Mouse (Mus musculus) gastrocnemius, postnatal 14 days (tissue): ENCODE data around the gene Nlrp3. TPM values are rescaled to one million over a fixed set of nuclear protein-coding genes. Genes with fewer than 3 reads are reported as not detected.
A peak's percentile ranks its signal among the peaks of the same experiment; 100 is the strongest.

ENCODE experiments used
- DNase-seq: peaks from one replicate; pipeline ENCODE4 v3.0.0; 2021; ENCODE audit warnings: mixed read lengths
- intact Hi-C: fragments of 180-260 bp; cut with DNase I; formaldehyde crosslinking; loops from one replicate; pipeline ENCODE4 v1.15.1; 2025; ENCODE audit warnings: low total_unique reads
- long read RNA-seq, 2 experiments: library from polyadenylated mRNA; stranded (forward); transcript quantifications; one replicate each; pipeline ENCODE4 v2.0.0; 2021
- total RNA-seq, 2 experiments: library from RNA; stranded (reverse); gene quantifications; 2 replicates each; pipeline ENCODE4 v1.2.3; 2021

The Nlrp3 gene
- under 1 TPM; 0.27 to 0.42 TPM for total RNA-seq
- long read RNA-seq, experiment 1, result 0 reads
- long read RNA-seq, experiment 2, result 0 reads

DNA sequence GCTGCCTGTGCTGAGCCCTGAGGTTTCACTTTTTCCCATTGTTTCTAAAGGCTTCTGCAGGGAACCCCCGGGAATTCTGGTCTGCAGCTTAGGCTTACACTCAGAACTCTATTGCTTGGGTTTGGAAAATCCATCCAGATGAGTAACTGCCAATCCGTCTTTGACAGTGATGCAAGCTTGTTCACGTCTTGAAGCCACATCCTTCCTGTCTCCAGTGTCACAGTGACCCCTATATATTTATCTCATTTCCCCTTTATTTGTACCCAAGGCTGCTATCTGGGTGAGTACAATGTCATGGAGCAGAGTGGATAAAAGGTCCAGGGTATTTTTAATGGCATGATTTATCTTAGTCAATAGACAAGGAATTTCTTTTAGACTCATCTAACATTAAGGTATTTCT is at the start of gene Nlrp3:
Gene Nlrp3, plus strand, starts transcription at position 245 of the 400 bp plus-strand sequence.
- intact Hi-C loops, result no loop called here
- no peak for DNase-seq

DNA sequence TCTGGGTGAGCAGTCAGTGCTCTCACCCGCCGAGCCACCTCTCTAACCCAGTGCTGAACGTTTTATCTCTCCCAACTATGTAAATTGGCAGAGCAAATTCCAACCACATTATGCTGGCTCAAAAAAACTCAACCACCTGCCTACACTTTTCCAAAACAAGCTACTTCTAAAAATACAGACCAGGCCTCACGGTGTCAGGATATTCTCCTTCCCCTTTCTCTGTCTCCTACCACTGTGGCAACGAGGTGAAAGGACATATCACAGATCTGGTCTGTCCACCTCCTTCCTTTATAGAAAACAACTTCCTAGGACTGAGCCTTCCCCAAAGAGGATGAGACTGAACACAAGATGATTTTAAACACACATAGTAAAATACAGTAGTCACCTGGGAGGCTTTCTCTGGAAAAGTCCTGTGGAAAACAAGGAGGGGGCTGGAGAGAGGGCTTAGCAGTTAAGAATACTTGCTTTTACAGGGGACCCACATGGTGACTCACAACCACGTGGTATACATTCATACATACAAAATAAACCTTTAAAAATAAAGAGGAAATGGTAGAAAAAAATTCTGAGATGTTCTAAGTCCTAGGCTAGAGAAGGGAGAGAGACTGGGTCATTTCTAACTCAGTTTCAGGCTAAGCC is 44.6 kb upstream of the Nlrp3 start:
- DNase-seq, result no peak
- intact Hi-C loops, result no loop called here

DNA sequence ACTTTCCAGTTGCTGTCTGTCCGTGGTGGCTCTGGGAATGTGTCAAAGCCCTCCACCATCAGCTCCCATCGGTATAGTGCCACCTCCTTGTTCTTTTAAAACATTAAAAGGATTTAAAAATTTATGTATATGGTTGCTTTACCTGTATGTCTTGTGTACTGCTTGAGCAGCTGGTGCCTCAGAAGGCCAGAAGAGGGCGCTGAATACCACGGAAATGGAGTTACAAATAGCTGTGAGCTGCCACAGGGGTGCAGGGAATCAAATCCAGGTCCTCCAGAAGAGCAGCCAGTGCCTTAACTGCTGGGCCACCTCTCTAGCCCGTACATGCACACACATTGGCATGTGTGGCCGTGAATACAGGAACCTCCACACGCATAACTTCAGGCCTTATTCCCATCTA is 43.6 kb upstream of the Nlrp3 start:
- intact Hi-C loops, result no loop called here
- no peak for DNase-seq

DNA sequence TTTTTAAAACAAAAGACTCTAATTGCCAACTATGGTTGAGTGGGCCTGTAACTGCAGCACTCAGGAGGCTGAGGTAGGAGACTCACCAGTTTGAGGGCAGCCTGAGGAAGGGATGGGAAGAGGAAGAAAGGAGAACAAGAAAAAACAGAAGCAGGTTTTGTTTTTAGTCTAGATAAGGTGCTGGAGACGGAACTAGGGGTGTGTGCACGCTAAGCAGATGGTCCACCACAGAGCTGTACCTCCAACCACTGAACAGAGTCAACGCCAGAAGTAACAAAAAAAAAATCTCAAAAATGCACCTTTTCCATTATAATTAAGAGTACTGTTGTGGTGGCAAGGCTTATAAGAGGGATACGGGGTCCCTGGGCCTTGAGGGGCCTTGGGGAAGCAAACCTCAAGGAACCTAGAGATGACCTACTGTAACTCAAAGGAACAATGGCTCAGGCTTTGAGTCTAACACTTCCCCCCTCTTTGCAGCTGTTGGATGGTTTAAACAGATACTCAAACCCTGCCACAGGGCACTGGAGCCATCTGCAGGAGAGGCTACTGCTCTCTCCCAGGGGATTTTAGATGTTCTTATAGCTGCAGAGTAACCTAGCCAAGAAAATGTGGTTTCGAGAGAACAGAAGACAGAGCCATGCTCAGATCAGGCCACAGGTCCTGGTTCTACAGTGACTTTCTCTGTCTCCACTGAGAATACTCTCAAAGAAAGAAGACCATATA is 39.2 kb upstream of the Nlrp3 start:
- DNase-seq, result no peak
- intact Hi-C loops, result no loop called here

DNA sequence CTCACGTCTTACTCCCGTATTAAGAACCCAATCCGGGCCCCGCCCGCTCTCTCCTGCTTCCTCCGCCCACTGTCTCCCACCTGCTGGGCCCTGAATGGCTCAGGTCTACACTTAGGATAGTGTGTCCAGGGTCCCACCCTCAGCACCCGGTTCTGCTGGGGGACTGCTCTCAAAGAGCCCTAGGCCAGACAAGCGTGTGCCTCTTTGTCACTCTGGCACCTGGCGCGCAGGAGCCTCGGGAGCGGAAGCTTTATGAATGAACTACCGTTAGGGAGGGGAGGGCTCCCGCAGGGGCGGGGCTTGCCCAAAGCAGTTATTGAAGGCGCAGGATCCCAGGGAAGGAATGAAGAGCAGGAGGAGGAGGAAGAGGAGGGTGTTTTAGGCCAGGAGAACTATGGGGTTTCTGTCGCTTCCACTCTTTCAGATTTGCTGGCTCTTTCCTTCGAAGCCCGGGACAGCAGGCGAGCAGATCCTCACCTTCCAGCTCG is 36.0 kb upstream of the Nlrp3 start:
- peak; percentile 46 for DNase-seq
- intact Hi-C loops, result no loop called here

DNA sequence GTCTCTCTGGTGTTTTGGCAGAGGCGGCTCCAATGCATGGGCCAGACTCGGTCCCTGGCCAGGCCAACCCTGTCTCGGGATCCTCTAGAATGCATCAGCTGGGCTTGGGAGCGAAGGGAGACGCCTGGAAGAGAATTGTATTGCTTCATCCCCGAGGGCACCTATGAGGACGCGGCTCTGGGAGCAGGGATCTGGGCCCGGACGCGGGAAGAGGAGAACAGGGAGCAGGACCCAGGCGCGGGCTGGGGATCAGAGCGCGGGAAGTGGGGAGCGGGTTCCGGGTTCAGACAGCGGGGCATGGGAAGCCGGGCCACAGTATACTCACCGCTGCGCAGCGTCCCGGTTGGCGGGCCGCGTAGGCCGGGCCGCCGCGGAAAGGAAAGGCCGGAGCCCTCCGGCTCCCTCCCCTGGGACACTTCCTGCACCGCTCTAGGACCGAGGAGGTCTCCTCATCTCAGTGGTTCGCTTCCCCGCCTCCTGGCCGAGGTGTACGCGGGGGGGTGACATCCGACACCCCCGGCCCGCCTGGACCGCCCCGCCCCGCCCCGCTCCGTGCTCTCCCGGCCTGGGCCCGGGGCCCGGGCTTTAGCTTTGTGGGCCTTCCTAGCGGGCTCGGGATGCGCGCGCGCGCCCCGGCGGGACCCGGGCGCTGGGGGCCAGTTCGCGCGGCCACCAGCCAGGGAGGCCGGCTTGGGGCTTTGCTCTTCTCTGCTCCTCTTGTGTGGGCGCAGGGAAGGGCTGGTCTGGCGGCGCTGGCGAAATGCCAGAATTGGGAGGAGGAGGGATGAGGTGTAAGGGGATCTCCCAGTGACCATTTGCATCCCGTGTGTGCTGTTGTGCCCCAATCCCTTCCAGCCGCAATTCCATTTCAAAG is 35.3 kb upstream of the Nlrp3 start:
- intact Hi-C loops, result no loop called here

DNA sequence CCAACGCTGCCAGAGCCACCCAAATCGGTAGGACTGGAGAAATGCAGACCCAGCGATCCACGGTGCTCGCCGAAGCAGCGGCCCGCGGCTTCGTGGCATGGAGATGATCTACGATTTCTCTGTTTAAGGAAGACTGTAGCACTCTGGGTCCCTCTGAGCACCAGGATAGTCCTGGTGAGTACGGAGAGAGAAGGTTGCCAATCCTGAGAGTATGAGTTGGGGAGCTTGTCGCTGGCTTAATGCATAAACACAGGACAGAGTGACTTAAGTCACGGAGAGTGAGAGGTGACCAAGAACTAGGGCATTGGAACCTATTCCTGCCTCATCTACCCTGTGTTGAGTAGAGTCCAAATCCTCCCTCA is 34.7 kb upstream of the Nlrp3 start:
- intact Hi-C loops, result no loop called here
- DNase-seq, result no peak

More for the DNA sequence above, 35.3 kb upstream of the Nlrp3 start:
- peak; percentile 94 for DNase-seq

DNA sequence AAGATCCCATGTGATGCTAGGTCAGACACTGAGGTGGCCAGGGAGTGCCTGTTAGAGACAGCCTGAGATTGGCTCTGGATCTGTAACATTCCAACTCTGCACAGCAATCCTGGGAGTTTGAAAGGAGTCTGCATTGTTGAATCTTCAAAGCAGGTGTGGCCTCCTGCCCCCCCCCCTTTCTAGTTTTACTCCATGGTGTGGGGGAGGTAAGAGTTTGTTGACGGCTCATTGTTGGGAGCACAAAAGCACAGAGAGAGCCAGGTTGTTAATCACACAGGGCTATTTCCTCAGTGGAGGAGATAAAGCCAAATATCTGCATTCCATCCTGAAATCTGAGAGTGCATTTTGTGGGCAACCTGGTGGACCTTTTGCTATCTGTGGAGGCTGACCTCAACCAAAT is 29.8 kb upstream of the Nlrp3 start:
- no peak for DNase-seq
- intact Hi-C loops, result no loop called here

DNA sequence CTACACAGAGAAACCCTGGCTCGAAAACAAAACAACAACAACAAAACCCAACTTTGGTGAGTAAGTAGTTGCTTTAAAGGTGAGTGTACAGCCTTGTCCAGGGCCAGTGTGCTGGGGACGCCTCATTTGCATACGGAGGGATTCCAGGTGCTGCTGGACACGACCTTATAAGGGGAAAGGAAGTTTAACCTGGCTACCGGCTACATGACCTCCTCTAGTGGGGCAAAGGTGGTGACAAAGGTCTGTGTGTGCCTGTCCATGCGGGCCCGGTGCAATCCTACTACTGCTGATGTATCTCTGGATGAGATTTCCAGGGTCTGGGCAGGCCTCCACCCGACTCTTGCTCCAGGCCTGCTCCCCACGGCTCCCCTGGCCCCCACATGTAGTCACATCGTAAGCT is 28.6 kb upstream of the Nlrp3 start:
- intact Hi-C loops, result no loop called here
- DNase-seq, result no peak

DNA sequence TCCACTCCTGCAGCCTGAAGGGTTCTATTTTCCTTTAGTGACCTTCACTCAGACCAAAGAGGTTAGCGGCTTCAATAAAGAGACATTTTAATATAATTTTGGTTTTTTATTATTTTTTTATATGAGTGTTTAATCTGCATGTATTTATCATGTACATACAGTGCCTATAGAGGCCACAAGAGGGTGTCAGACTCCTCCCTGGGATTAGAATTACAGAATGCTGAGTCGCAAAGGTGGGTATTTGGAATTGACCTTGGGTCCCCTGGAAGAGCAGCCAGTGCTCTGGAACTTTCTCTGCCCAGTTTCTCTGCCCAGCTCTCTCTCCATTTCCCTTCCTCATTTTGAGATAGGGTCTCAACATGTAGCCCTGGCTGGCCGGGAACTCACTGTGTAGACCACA is 27.8 kb upstream of the Nlrp3 start:
- no peak for DNase-seq
- intact Hi-C loops, result no loop called here

DNA sequence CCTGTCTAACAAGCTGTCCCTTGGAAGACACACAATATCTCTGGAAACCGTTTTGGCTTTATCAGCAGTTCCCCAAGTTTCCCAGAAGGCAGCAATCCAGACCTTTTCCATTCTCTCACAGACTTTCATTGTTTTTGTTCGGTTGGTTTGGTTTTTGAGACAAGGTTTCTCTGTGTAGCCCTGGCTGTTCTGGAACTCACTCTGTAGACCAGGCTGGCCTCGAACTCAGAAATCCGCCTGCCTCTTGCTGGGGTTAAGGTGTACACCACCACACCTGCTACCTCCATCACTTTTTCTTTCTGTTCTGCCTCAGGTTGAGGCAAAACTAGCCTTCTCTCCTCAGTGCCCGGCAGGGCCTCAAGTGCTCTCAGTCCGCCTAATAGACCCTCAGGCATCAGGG is 27.0 kb upstream of the Nlrp3 start:
- intact Hi-C loops, result no loop called here
- DNase-seq, result no peak

DNA sequence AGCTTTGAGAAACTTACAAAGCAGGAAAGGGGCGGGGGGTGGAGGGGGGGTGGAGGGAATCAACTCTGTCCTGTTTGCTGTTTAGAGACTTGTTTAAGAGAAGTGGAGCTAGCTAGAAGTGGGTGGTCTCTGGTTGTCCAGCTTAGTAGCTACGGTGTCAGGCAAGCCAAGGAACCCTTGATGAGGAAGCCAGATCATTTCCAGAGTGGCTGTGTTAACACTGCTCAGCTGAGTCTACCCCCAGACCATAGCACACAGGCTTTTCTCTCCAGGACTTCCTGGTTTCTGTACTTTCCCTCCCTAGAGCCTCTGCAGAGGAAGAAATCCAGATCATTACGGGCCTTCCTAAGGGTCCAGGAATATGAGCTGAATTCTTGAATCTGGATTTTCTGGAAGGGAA is 26.6 kb upstream of the Nlrp3 start:
- DNase-seq, result no peak
- intact Hi-C loops, result no loop called here

DNA sequence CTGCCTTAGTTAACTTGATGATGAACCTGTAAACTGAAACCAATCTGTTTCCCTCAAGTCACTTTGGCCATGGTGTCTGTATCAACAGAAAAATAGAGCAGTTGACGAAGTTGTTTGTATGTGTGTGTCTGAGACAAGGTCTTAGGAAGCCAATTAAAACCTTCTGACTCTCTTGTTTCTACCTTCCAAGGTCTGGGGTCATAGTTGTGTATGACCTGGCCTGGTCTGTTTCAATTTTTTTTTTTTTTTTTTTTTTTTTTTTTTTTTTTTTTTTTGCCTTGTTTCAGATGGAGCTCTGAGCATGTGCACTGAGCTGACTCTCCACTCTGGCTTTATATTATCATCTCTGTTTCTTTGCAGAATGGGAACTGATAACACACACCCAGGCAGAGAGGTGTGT is 23.9 kb upstream of the Nlrp3 start:
- intact Hi-C loops, result no loop called here
- DNase-seq, result no peak

DNA sequence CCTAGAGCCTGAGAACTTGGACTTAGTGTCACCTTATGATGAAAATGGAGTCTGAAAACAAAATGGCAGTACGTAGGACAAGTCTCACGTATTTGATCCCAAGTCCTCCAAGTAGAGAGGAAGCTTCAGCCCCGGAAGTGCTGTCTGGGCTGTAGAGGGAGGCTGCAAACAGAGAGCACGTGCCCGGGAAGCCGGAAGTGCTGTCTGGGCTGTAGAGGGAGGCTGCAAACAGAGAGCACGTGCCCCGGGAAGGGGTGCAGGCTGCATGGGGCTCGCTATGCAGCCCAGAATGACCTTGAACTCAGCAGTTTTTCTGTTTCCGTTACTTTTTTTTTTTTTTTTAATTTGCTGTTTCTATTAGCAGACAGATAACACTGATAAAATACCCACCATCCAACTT is 23.1 kb upstream of the Nlrp3 start:
- DNase-seq, result no peak
- intact Hi-C loops, result no loop called here

DNA sequence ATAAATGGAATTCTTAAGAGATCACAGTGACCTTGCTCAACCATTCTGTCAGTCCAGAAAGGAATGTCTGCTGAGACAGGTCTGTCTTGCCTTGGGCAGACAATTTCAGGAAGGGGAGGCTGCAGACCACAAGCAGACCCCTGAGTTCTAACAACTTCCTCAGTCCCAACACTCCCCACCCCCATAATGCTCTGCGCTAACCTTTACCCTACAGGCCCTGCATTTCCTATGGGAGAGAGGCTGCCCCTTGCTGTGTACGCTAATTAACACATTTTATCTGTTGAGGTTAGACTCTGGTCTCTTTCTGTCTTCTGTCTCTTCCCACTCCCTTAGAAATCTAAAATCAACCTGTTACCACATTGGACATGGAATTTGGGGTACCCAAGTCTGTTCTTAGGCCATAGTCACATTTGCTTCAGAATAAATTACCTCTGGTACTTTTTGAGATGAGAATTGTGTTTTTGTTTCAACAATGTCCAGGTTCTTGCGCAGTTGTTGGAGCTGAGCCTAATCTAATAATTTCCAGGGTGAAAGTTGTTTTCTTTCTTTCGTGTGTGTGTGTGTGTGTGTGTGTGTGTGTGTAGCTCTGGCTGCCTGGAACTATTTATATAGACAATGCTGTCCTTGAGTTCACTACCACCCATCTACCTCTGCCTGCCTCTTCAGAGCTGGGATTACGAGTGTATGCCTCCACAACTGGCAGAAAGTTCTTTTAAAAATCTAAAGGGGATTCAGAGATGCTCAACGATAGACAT is 21.4 kb upstream of the Nlrp3 start:
- no peak for DNase-seq
- intact Hi-C loops, result no loop called here

DNA sequence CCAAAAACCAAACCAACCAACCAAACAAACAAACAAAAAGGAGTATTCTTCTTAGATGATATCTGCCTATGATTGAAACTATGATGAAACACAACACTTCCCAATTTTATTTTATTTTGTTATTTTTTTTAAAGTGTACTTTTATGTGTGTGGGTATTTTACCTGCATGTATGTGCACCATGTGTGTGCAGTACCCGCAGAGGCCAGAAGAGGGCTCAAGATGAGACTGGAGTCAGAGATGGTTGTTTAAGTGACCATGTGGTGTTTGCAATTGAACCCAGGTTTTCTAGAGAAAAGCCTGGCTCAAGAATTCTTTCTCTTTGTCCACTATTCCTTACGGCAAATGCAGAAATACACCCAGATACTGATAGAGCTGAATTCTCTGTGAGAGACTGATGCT is 17.2 kb upstream of the Nlrp3 start:
- intact Hi-C loops, result no loop called here
- DNase-seq, result no peak

DNA sequence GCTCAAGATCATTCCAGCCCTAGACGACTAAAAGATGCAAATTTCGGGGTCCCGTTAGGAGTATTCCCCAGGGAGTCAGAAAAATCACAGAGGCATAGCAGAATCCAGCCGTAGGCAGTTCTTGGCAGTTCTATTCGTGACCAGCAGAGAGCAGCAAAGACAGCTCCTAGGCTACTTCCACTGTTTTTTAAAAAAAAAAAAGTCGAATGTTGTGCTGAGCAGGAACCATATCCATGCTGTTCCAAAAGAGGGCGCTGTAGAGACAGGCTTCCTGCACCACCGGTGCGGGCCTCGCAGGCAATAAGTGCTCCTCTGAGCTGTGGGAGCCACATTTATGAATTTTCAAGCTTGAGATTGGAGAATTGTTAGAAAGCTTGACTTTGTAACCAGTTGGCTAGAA is 16.1 kb upstream of the Nlrp3 start:
- intact Hi-C loops, result loop anchor here (5.0 kb wide), 1 partner anchor 42 kb away; no protein-coding TSS in a partner anchor
- DNase-seq, result peak; percentile 71

DNA sequence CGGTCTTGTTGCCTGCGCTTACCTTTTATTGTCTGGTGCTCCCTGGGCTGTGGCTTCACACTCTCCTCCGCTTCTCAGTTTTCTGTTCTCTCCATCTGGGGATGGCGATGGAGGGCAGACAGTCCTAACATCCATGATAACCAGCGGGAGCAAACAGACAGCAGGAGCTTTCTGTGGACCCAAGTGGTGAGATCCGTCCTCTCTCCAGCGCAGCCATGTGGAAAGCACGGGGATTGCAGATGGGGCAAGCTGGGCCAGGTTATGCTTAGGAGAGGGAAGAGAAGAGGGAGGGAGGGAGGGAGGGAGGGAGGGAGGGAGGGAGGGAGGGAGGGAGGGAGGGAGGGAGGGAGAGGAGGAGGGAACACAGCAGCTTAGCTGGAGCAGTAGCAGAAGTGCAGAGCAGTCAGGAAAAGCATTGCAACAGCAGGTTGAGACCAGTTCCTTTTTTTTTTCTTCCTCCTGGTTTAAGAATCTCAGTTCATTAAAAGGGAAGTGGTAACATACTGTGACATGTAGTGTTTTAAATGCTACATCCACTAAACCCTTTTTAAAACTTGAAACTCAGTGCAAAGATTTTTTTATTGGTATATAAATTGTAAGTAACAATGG is 14.8 kb upstream of the Nlrp3 start, which contains the start of gene Zkscan17:
Gene Zkscan17, minus strand, starts transcription at position 280 of the 609 bp plus-strand sequence.
- intact Hi-C loops, result loop anchor here (5.0 kb wide), 1 partner anchor 41 kb away; no protein-coding TSS in a partner anchor
- no peak for DNase-seq

DNA sequence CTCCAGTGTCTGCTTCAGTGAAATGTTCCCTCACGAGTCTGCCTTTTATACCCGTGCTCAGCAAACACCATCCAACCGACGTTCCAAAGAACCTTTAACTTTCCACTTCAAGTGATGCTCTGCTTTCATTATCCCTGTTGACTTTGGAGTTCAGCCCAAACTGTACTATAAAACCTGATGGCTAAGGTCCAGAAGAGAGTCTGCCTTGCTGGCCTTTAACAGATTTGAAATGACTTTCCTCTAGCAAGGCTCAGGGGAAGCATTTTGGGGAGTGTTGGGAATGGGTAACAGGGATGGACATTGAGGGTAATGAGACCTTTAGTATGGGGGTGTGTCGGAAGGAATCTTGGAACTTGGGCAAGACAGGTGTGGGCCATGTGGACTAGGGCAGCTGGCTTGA is 11.1 kb upstream of the Nlrp3 start:
- intact Hi-C loops, result no loop called here
- no peak for DNase-seq
